Mouse (Mus musculus) right cerebral cortex, postnatal 14 days (tissue): ENCODE measurements around the gene Tpcn1.

Source experiments
- DNase-seq: peaks from one replicate; pipeline ENCODE4 v3.0.0; 2022

The Tpcn1 gene

GRCm38 (mm10) chr5:120588569-120589094 lies at the start of gene Tpcn1, which contains the start of gene Iqcd:
Gene Tpcn1 (minus strand): TSS chr5:120588673.
Gene Iqcd (plus strand): TSS chr5:120589016.
- peak; percentile 99 for DNase-seq

DNA sequence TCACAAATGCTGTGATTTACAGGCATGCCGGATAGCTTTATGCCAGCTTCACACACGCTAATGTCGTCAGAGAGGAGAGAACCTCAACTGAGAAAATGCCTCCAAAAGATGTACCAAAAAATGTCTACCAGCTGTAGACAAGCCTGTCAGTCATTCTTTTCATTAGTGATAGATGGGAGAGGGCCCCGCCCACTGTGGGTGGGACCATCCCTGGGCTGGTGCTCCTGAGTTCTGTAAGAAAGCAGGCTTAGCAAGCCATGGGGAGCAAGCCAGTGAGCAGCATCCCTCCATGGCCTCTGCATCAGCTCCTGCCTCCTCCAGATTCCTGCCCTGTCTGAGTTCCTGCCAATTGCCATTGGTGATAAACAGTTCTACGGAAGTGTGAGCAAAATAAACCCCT lies 47.2 kb upstream of the Tpcn1 start:
- no peak for DNase-seq

DNA sequence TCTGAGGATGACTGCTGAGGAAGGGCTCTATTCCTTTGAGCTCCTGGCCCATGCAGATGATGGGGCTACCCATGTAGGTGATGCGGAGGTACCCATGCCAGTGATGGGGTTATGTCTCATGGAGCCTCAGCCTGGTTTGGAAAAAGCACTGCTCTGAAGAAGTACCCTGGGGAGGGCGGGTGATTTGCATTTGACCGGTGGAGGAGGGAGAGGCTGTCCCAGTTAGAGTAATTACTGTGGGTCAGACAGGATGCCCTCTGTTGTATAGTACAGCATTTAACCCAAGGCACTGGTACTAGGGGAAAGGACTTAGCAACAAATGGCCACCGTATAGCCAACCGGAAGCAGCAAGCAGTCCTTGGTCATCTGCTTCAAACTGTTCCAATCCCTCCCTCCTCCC lies 46.4 kb upstream of the Tpcn1 start:
- no peak for DNase-seq

DNA sequence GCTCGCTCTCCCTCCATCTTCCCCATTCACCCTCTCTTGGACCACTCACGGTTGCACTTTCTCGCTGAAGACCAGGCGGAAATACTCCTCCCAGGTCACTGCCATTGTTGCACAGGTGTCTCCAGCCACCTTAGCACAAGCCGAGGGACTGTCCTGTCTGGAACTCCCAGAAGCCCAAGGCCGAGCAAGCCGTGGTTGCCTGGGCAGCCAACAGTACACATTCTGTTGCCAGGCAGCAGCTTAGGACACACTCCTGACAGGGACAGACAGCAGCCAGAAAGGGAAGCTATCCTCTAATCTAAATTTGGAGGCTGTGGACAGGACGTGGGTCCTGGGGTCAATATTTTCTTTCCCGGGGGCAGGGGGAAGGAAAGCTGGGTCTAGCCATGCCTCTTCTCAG lies 45.7 kb upstream of the Tpcn1 start, which contains the start of gene Cfap73:
Cfap73 (minus strand) TSS at position 105 of the 400 bp plus-strand sequence.
- no peak for DNase-seq

GRCm38 (mm10) chr5:120631892-120632291 lies 43.4 kb upstream of the Tpcn1 start:
- DNase-seq, result no peak

- DNase-seq, result peak; percentile 8
Measured at GRCm38 (mm10) chr5:120631128-120631527, 42.7 kb upstream of the Tpcn1 start.

GRCm38 (mm10) chr5:120628624-120629023 lies 40.2 kb upstream of the Tpcn1 start:
- no peak for DNase-seq

- DNase-seq, result no peak
Measured at GRCm38 (mm10) chr5:120627515-120628300, 39.2 kb upstream of the Tpcn1 start.

DNA sequence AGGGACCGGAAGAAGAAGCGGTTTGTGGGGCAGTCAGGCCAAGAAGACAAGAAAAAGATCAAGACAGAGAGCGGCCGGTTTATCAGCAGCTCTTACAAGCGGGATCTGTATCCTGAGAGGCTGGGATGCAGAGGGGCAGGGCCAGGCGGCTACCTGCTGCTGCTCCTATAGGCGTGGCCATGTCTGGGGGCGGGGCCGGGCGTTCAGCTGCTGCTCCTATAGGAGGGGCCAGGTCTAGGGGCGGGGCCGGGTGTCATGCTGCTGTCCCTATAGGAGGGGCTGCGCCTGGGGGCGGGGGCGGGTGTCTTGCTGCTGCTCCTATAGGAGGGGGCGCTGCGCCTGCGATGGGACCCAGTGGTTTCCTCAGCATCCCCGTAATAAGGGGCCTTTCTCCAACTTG lies 37.9 kb upstream of the Tpcn1 start:
- DNase-seq, result no peak

GRCm38 (mm10) chr5:120624427-120624826 lies 36.0 kb upstream of the Tpcn1 start:
- no peak for DNase-seq

DNA sequence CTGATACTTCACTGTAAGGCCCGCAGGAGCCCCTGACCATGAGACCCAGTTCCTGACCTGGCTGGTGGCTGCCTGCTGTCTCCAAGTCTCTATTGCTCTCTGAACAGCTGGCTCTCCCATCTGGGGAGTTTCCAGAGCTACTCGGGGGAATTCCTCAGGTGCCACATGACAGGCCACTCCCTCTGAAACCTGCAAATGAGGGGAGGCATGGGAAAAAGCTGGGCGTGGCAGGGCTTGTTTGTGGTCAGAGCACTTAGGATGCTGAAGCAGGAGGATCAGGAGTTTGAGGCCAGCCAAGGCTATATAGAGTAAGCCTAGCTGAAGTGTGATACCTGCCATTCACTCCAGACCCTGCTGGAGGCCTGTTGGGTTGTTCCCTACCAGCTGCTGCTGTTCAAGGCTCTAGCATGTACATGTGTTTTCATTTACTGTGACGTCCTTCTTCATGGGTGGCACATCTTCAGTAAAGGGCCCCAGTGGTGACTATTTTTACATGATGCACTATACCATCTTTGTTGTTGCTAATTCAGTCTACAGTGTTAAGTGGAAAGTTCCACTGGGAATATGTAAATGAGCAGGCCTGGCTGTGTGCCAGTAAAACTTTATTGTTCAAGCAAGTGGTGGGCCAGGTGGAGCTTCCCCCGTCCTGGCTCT lies 33.9 kb upstream of the Tpcn1 start:
- DNase-seq, result no peak

GRCm38 (mm10) chr5:120621846-120622197 lies 33.3 kb upstream of the Tpcn1 start:
- DNase-seq, result no peak

DNA sequence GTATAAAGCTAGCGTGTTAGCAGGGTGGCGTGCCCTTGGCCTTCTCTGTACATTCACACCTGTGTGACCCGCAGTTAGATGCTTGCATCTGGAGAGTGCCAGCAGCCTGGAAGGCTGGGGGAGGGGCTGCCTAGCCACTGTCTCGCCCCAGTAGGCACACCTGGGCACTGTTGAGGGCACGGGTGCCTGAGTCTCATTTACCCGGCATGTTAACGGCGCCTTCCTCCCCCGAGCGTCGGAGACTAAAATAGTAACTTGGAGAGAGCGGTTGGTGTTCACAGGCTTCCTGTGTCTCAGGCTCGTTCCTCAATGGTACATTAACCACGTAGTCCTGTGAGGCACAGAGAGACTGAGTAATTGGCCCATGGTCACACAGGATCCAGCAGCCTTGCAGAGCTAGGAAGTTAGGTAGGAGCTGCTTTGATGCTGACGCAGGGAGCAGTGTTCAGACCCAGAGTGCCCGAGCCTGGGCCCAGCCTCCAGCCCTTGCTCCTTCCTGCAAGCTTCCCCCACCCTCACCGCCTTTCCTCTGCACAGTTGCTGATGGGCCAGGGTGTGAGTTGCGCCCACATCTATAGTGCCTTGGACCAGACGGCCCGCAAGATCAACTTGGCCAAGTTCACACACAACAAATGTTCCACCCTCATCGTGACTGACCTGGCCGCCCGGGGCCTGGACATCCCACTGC lies 32.7 kb upstream of the Tpcn1 start:
- DNase-seq, result no peak

- DNase-seq, result peak; percentile 87
Measured at GRCm38 (mm10) chr5:120620375-120621077, 32.1 kb upstream of the Tpcn1 start.

DNA sequence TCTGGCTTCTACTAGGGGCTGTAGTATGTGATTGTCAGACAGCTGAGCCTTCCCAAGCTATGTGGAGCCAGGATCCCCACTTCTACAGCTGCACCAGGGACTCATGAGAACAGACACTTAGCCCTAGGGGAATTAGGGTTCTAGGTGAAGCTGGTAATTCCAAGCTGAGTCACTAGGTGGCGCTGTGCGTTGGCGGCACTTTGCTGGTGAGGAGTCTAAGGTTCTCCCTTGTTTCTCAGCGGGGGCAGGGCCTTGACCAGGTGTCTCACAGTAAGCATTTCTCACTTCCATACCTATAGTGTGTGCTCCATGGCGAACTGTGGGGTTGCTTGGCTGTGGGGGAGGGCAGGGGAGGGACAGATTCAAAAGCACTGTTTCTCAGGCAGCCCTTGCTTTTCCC lies 30.7 kb upstream of the Tpcn1 start:
- peak; percentile 81 for DNase-seq

DNA sequence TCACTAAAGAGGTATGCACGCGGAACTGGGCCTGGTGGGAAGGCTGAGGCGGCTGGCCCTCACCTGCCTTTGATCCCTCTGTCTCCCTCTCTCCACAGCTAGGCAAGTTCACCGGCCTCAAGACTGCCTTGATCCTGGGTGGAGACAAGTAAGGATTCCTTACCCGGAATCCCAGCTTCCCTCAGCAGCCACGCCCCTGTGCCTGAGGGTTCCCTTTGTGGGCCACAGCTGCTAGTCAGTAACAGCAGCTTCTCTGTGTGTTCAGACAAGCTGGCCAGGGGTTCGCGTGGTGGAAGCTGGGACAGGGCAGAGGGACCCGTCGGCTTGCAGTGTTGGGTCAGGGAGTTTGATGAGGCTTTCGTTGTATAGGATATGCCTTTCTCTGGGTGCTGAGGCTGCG lies 30.3 kb upstream of the Tpcn1 start:
- no peak for DNase-seq

GRCm38 (mm10) chr5:120615903-120616302 lies 27.4 kb upstream of the Tpcn1 start:
- no peak for DNase-seq

DNA sequence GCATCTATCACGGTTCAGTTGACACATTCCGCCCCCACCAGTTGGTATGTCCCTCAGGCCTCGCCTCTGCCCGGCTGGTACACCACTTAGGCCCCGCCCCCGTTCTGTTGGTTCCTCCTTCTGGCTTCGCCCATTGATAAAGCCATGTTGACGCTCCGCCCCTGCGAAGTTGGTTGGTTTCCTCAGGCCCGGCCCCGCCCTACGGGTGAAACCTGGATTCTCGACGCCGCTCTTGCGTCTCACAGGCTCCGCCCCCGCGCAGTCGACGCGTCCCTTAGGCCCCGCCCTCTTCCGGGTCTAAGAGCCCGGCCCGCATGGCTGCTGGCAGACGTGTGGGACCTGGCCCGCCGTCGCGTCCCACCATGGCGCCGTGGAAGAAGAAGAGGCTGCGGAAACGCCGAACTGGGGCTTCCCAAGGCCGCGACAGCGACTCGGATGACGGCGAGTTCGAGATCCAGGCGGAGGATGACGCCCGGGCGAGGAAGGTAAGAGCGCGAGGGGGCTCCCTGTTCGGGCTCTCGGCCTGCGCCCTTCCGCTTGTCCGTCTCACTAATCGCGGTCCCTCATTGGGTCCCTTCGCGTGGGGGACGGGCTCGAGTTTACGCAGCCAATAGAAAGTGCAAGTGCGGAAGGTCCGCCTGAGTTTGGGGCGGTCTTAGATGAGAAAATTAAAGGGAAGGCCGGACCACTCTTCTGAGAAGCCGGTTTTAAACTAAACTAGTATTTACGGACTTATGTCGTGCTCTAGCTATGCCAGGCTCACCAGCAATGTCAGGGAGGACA lies 24.5 kb upstream of the Tpcn1 start:
- DNase-seq, result peak; percentile 100

DNA sequence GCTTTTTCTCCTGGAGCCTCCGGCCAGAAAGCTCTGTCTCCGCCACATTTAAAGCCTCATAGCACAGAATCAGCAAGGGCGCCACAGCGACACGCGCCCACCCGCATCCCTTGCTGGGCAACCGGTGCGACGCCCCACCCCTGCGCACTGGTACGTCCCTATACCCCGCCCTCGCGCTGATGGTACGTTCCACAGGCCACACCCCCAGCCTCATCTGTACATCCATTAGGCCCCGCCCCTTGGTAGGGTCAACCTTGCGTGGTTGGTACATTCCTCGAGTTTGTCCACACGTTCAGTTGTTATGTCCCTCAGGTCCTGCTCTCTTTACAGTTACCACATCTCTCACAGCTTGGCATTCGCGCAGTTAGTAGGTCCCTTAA lies 24.0 kb upstream of the Tpcn1 start, which contains the start of the genes Rita1 and Ddx54:
Rita1 (minus strand) TSS at position 148 of the 380 bp plus-strand sequence.
Ddx54 (plus strand) TSS at position 298 of the 380 bp plus-strand sequence.
- DNase-seq, result peak; percentile 97

DNA sequence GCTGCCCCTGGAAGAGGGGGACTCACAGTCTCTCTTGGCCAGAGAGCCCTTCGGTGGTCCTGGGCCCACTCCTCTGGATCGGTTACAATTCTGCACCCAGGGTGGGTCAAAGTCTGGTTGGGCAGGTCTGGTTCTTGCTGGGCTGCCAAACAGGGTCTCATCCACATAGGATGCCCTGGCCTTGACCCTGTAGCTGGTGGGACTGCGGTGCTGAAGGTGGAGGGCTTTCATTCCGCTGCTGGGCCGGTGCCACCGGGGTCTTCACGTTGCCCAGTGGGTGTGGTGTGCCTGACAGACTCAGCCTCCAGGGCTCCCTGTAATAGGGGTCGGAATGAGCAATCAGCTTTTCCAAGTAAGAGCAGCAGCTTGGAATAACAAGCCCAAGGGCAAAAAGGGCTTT lies 22.9 kb upstream of the Tpcn1 start:
- DNase-seq, result no peak

GRCm38 (mm10) chr5:120610906-120611305 lies 22.4 kb upstream of the Tpcn1 start:
- DNase-seq, result peak; percentile 41

- no peak for DNase-seq
Measured at GRCm38 (mm10) chr5:120609246-120609775, 20.8 kb upstream of the Tpcn1 start.
